Mouse (Mus musculus) MEL (cell line): ENCODE measurements around the gene Ccndbp1. TPM values are rescaled to one million over a fixed set of nuclear protein-coding genes. Genes with fewer than 3 reads are reported as not detected.

Source experiments
- DNase-seq: peaks from one replicate; pipeline ENCODE4 v3.0.0; 2011; ENCODE audit warnings: low read depth, low spot score
- H3K27ac ChIP-seq: 2 replicates; pipeline ENCODE4 v1.5.1; 2012; ENCODE audit warnings: low read depth, mild to moderate bottlenecking, control low read depth, low read length, moderate library complexity; ENCODE audit not compliant: control insufficient read depth
- H3K27me3 ChIP-seq, 2 experiments: fragments of 150-350 bp in 1 of 2; sonication (generic) in 1 of 2; 2 replicates each; pipeline ENCODE4 v1.6.1; 2012; ENCODE audit warnings: low read length in 2 of 2, mild to moderate bottlenecking in 2 of 2, improper control_type of control experiment in 1 of 2, moderate library complexity in 1 of 2; ENCODE audit not compliant: insufficient read depth in 2 of 2, control insufficient read depth in 1 of 2
- H3K36me3 ChIP-seq, 2 experiments: 2 replicates each; pipeline ENCODE4 v1.6.1; 2012 to 2014; ENCODE audit warnings: low read length in 2 of 2, improper control_type of control experiment in 1 of 2, inconsistent platforms in 1 of 2, mild to moderate bottlenecking in 1 of 2; ENCODE audit not compliant: insufficient read depth in 2 of 2, control insufficient read depth in 1 of 2
- H3K4me1 ChIP-seq, 2 experiments: fragments of 150-350 bp in 1 of 2; sonication (generic) in 1 of 2; 2 replicates each; pipeline ENCODE4 v1.6.1; 2012; ENCODE audit warnings: low read length in 2 of 2, improper control_type of control experiment in 1 of 2, mild to moderate bottlenecking in 1 of 2; ENCODE audit not compliant: insufficient read depth in 2 of 2, control insufficient read depth in 1 of 2
- H3K4me3 ChIP-seq, 2 experiments: fragments of 150-350 bp in 1 of 2; sonication (generic) in 1 of 2; 2 replicates each; pipeline ENCODE4 v1.5.1; 2012; ENCODE audit warnings: low read depth in 2 of 2, low read length in 2 of 2, mild to moderate bottlenecking in 2 of 2, moderate library complexity in 2 of 2, control low read depth in 1 of 2, improper control_type of control experiment in 1 of 2; ENCODE audit not compliant: control insufficient read depth in 1 of 2, insufficient read depth in 1 of 2
- H3K79me2 ChIP-seq: 2 replicates; pipeline ENCODE4 v1.6.1; 2012; ENCODE audit warnings: mild to moderate bottlenecking, low read length, moderate library complexity; ENCODE audit not compliant: control insufficient read depth, poor library complexity, insufficient read depth
- H3K9ac ChIP-seq: 2 replicates; pipeline ENCODE4 v1.6.1; 2012; ENCODE audit warnings: low read depth, mild to moderate bottlenecking, control low read depth, low read length, moderate library complexity; ENCODE audit not compliant: control insufficient read depth, poor library complexity, severe bottlenecking
- H3K9me3 ChIP-seq: fragments of 150-350 bp; sonication (generic); replicated peaks from 2 replicates; pipeline ENCODE4 v1.6.1; 2012; ENCODE audit warnings: mild to moderate bottlenecking, low read length, improper control_type of control experiment, moderate library complexity; ENCODE audit not compliant: insufficient read depth
- BHLHE40 ChIP-seq: IDR thresholded peaks from 2 replicates; pipeline ENCODE4 v1.6.1; 2012; ENCODE audit warnings: low read depth, mild to moderate bottlenecking, inconsistent platforms, low read length, improper control_type of control experiment, borderline replicate concordance
- CHD1 ChIP-seq: IDR thresholded peaks from 2 replicates; pipeline ENCODE4 v1.6.1; 2012; ENCODE audit warnings: low read depth, mild to moderate bottlenecking, inconsistent platforms, low read length, improper control_type of control experiment
- CHD2 ChIP-seq: IDR thresholded peaks from 2 replicates; pipeline ENCODE4 v1.6.1; 2011; ENCODE audit warnings: low read length, improper control_type of control experiment
- CTCF ChIP-seq, 3 experiments: IDR thresholded peaks in 2 of 3; conservative IDR thresholded peaks in 1 of 3; 2 replicates each; pipeline ENCODE4 v1.5.1; 2011 to 2012; ENCODE audit warnings: low read length in 3 of 3, low read depth in 2 of 3, mild to moderate bottlenecking in 2 of 3, improper control_type of control experiment in 1 of 3, inconsistent platforms in 1 of 3, mixed read lengths in 1 of 3, moderate library complexity in 1 of 3; ENCODE audit not compliant: control insufficient read depth in 1 of 3, insufficient read depth in 1 of 3, poor library complexity in 1 of 3, severe bottlenecking in 1 of 3
- EP300 ChIP-seq, 2 experiments: IDR thresholded peaks; 2 replicates each; pipeline ENCODE4 v1.6.1; 2011; ENCODE audit warnings: improper control_type of control experiment in 2 of 2, low read length in 2 of 2, low read depth in 1 of 2, mild to moderate bottlenecking in 1 of 2
- GATA1 ChIP-seq: IDR thresholded peaks from 2 replicates; pipeline ENCODE4 v1.6.1; 2011; ENCODE audit warnings: low read depth, low read length, improper control_type of control experiment
- JUND ChIP-seq: IDR thresholded peaks from 2 replicates; pipeline ENCODE4 v1.6.1; 2011; ENCODE audit warnings: low read depth, mild to moderate bottlenecking, improper control_type of control experiment, low read length
- KAT2A ChIP-seq: conservative IDR thresholded peaks from 2 replicates; pipeline ENCODE4 v1.6.1; 2012; ENCODE audit warnings: low read depth, low read length, improper control_type of control experiment, inconsistent platforms
- MAZ ChIP-seq: IDR thresholded peaks from 2 replicates; pipeline ENCODE4 v1.6.1; 2012; ENCODE audit warnings: low read depth, mild to moderate bottlenecking, inconsistent platforms, low read length, improper control_type of control experiment
- MEF2A ChIP-seq: IDR thresholded peaks from 2 replicates; pipeline ENCODE4 v1.6.1; 2014; ENCODE audit warnings: low read depth, mild to moderate bottlenecking, inconsistent platforms, low read length, improper control_type of control experiment; ENCODE audit not compliant: poor library complexity, insufficient replicate concordance, severe bottlenecking; ENCODE audit errors: extremely low read depth
- MXI1 ChIP-seq: IDR thresholded peaks from 2 replicates; pipeline ENCODE4 v1.6.1; 2011; ENCODE audit warnings: mild to moderate bottlenecking, low read depth, low read length, improper control_type of control experiment
- MYB ChIP-seq: IDR thresholded peaks from 2 replicates; pipeline ENCODE4 v1.6.1; 2011; ENCODE audit warnings: mild to moderate bottlenecking, low read depth, low read length, improper control_type of control experiment
- MYC ChIP-seq: IDR thresholded peaks from 2 replicates; pipeline ENCODE4 v1.6.1; 2011; ENCODE audit warnings: low read depth, mild to moderate bottlenecking, low read length, improper control_type of control experiment, moderate library complexity
- NELFE ChIP-seq: IDR thresholded peaks from 2 replicates; pipeline ENCODE4 v1.6.1; 2011; ENCODE audit warnings: low read depth, low read length, improper control_type of control experiment
- POLR2AphosphoS5 ChIP-seq: IDR thresholded peaks from 2 replicates; pipeline ENCODE4 v1.6.1; 2012; ENCODE audit warnings: low read depth, borderline replicate concordance, mild to moderate bottlenecking, inconsistent platforms, low read length, moderate library complexity, mixed read lengths
- TAL1 ChIP-seq: IDR thresholded peaks from 2 replicates; pipeline ENCODE4 v1.6.1; 2012; ENCODE audit warnings: mild to moderate bottlenecking, inconsistent platforms, low read length, moderate library complexity, mixed read lengths
- TBP ChIP-seq: IDR thresholded peaks from 2 replicates; pipeline ENCODE4 v1.8.0; 2011; ENCODE audit warnings: low read depth, low read length, improper control_type of control experiment
- UBTF ChIP-seq: IDR thresholded peaks from 2 replicates; pipeline ENCODE4 v1.6.1; 2012; ENCODE audit warnings: low read depth, mild to moderate bottlenecking, inconsistent platforms, low read length, improper control_type of control experiment, moderate library complexity, borderline replicate concordance; ENCODE audit not compliant: insufficient read depth
- USF1 ChIP-seq: IDR thresholded peaks from 2 replicates; pipeline ENCODE4 v1.6.1; 2014; ENCODE audit warnings: low read depth, mild to moderate bottlenecking, inconsistent platforms, low read length, improper control_type of control experiment, moderate library complexity
- USF2 ChIP-seq, 2 experiments: IDR thresholded peaks; 2 replicates each; pipeline ENCODE4 v1.6.1; 2011 to 2012; ENCODE audit warnings: improper control_type of control experiment in 2 of 2, low read length in 2 of 2, borderline replicate concordance in 1 of 2, inconsistent platforms in 1 of 2, low read depth in 1 of 2, mild to moderate bottlenecking in 1 of 2; ENCODE audit not compliant: insufficient read depth in 1 of 2
- ZKSCAN1 ChIP-seq: IDR thresholded peaks from 2 replicates; pipeline ENCODE4 v1.6.1; 2012; ENCODE audit warnings: low read depth, mild to moderate bottlenecking, inconsistent platforms, low read length, improper control_type of control experiment, moderate library complexity
- polyA plus RNA-seq, 2 experiments: library from polyadenylated mRNA; stranded (reverse) in 1 of 2; unstranded in 1 of 2; fragments of >175 nt in 1 of 2; fragments of >200 nt in 1 of 2; gene quantifications; 2 replicates each; pipeline versions ENCODE4 v1.2.1 to v1.2.4; 2012; ENCODE audit warnings: low replicate concordance in 2 of 2, low read depth in 1 of 2; ENCODE audit not compliant: insufficient read length in 2 of 2, insufficient read depth in 1 of 2, missing spikeins in 1 of 2
- total RNA-seq: library from RNA; depleted of rRNA; stranded (reverse); fragments of 300-350 nt; gene quantifications from 2 replicates; pipeline ENCODE4 v1.2.3, GENCODE M21; 2012

The Ccndbp1 gene
- total and polyA plus RNA-seq, 3 experiments, result 25.7 to 250 (median 26.1) TPM

- TF ChIP-seq CHD1, result 0 out of 2 replicates have a peak, but pooled peaks have one; percentile 64
- TF ChIP-seq EP300 (IDR thresholded peaks at IDR 0.05; ENCODE audit: low read depth in 1 of 2, low read length in 2 of 2), result no peak
- TF ChIP-seq CTCF (IDR thresholded peaks at IDR 0.05 in 2 of 3, conservative IDR thresholded peaks at IDR 0.05 in 1 of 3; ENCODE audit: control insufficient read depth in 1 of 3, insufficient read depth in 1 of 3, low read depth in 2 of 3, low read length in 3 of 3, poor library complexity in 1 of 3, severe bottlenecking in 1 of 3), result 0 out of 6 replicates have a peak, but pooled peaks of 1 of the 3 experiments have one; percentile 6
- TF ChIP-seq USF2 (IDR thresholded peaks at IDR 0.05; ENCODE audit: borderline replicate concordance in 1 of 2, insufficient read depth in 1 of 2, low read depth in 1 of 2, low read length in 2 of 2), result no peak
- TF ChIP-seq BHLHE40, result no peak
- no peak for TF ChIP-seq KAT2A
- TF ChIP-seq UBTF, result 0 out of 2 replicates have a peak, but pooled peaks have one; percentile 78
- peak; percentile 25; the same call in 1 of the 2 replicates for TF ChIP-seq NELFE
- TF ChIP-seq GATA1, result 0 out of 2 replicates have a peak, but pooled peaks have one; percentile 33
- no peak for TF ChIP-seq MAZ
- TF ChIP-seq ZKSCAN1, result no peak
- TF ChIP-seq MXI1, result peak; percentile 70
- TF ChIP-seq TBP, result no peak
- TF ChIP-seq POLR2AphosphoS5, result no peak
- peak; percentile 15; the same call in 1 of the 2 replicates for TF ChIP-seq TAL1
These were observed 30.9 kb upstream of the Ccndbp1 start, which contains the start of gene Tmem62 (continued) for GRCm38 (mm10) chr2:120976990-120977925.

DNA sequence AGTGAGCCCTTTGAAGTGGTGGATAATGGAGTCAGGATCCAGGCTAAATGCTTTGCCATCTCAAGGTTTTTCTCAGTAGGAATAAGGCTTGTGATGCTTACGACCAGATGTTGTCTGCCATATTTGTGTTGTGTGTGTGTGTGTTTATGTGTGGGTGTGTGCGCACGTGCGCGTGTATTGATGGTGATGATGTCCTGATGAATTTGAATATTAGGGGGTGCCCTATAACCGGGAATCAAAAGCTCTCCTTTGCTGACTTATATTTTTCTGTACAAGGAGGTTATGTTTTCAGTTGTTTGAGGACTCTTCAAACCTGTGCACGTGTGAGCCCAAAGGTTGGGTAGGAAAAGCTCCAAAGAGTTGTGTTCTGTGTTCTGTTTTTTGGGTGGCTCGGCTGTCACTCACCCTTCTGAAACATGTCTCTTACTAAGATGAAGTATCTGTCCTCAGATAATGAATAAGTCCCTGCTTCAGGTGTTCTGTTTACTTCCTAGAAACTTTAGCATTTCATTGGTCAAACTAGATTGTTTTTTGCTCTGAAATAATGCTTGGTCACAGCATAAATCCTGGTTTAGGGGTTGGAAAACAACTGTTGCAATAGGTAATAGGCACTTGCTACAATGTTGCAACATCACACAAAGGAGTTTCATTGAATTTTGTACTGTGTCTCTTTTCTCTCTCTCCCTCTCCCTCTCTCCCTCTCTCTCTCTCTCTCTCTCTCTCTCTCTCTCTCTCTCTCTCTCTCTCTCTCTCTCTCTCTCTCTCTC lies 30.1 kb upstream of the Ccndbp1 start:
- H3K79me2 ChIP-seq, result no peaks in the 10 kb centered on the region; the same call in 1 of the 2 replicates
- no peak for TF ChIP-seq MYC
- TF ChIP-seq JUND, result peak; percentile 99; the same call in 1 of the 2 replicates
- TF ChIP-seq USF1, result peak; percentile 11; the same call in 1 of the 2 replicates
- no peak for TF ChIP-seq POLR2AphosphoS5
- TF ChIP-seq MEF2A, result no peak
- no peak for TF ChIP-seq CHD2
- no peak for TF ChIP-seq MYB
- 0 out of 2 replicates have a peak, but pooled peaks have one; percentile 30 for TF ChIP-seq MAZ
- TF ChIP-seq, all 39 proteins: peak for 3
- Histone ChIP-seq H3K4me3 (peak overlapping the region; percentile 59 to 92), H3K27me3 (no peaks in the 10 kb centered on the region), H3K27ac (peak overlapping the region; percentile 43; the same call in 1 of the 2 replicates), H3K9me3 (no peaks in the 10 kb centered on the region), H3K36me3 (peaks cover 0 to 5% of the 10 kb centered on the region in 2 experiments; a peak in 2 of 4 replicates), H3K9ac (peak overlapping the region; percentile 79; the same call in 1 of the 2 replicates), H3K4me1 (peaks cover 0 to 12% of the 10 kb centered on the region in 2 experiments; a peak in 3 of 4 replicates)
- DNase-seq, result peak; percentile 44
